Mouse (Mus musculus) lung, embryonic 14.5 days (tissue): Measurements from ENCODE around the gene Dchs2. TPM values are rescaled to one million over a fixed set of nuclear protein-coding genes. Genes with fewer than 3 reads are reported as not detected.

Experiments used
- ATAC-seq: fragments of 200-750 bp; cut with Nextera tagmentation; 2 replicates; pipeline ENCODE4 v1.8.0; 2017; ENCODE audit warnings: mild to moderate bottlenecking, moderate TSS enrichment, moderate library complexity; ENCODE audit not compliant: insufficient read depth
- DNase-seq: peaks from one replicate; pipeline ENCODE4 v3.0.0-alpha.2; 2015
- H3K27ac ChIP-seq: fragments of 300-500 bp; sonication (generic); 2 replicates; pipeline ENCODE4 v1.5.1; 2014; ENCODE audit warnings: low read depth, mild to moderate bottlenecking, moderate library complexity
- H3K27me3 ChIP-seq: fragments of 300-500 bp; sonication (generic); 2 replicates; pipeline ENCODE4 v1.6.1; 2014; ENCODE audit warnings: low read length, control low read depth; ENCODE audit not compliant: insufficient read depth
- H3K36me3 ChIP-seq: fragments of 300-500 bp; sonication (generic); 2 replicates; pipeline ENCODE4 v1.6.1; 2014; ENCODE audit warnings: control low read depth; ENCODE audit not compliant: insufficient read depth
- H3K4me1 ChIP-seq: fragments of 300-500 bp; sonication (generic); 2 replicates; pipeline ENCODE4 v1.6.1; 2014; ENCODE audit warnings: antibody characterized with exemption, control low read depth; ENCODE audit not compliant: insufficient read depth
- H3K4me2 ChIP-seq: fragments of 300-500 bp; sonication (generic); 2 replicates; pipeline ENCODE4 v1.6.1; 2014; ENCODE audit warnings: mild to moderate bottlenecking
- H3K4me3 ChIP-seq: fragments of 300-500 bp; sonication (generic); 2 replicates; pipeline ENCODE4 v1.5.1; 2014; ENCODE audit warnings: low read depth, low read length
- H3K9ac ChIP-seq: fragments of 300-500 bp; sonication (generic); 2 replicates; pipeline ENCODE4 v1.6.1; 2014
- H3K9me3 ChIP-seq: fragments of 300-500 bp; sonication (generic); 2 replicates; pipeline ENCODE4 v1.6.1; 2016; ENCODE audit warnings: low read depth, low read length, control low read depth
- CTCF ChIP-seq: IDR thresholded peaks from 2 replicates; pipeline ENCODE4 v1.5.1; 2016; ENCODE audit warnings: antibody characterized with exemption, low read depth
- WGBS: fragments of 180-500 bp; shearing (Covaris S2); extraction: QIAGEN DNeasy Blood & Tissue Kit; methylation state at CpG from one replicate; pipeline ENCODE4 v1.1.7; 2014; 5-methylcytosine and 5-hydroxymethylcytosine counted together
- polyA plus RNA-seq: library from polyadenylated mRNA; unstranded; fragments of >200 nt; fragmentation: Nextera tagmentation; extraction: Ambion mirVana; gene quantifications from 2 replicates; pipeline ENCODE4 v1.2.1, GENCODE M21; 2014

Gene Dchs2
- polyA plus RNA-seq, 1 experiment from 2014 or later, result 0.28 TPM

- no peaks in the 10 kb centered on the region for H3K9me3 ChIP-seq
- H3K4me1 ChIP-seq, result no peaks in the 10 kb centered on the region
- H3K9ac ChIP-seq, result no peak overlapping the region
- no peaks in the 10 kb centered on the region for H3K27me3 ChIP-seq
- WGBS, result 69% methylated on average over 5 of the region's 5 CpGs
- no peak overlapping the region for H3K27ac ChIP-seq
- no peak overlapping the region for H3K4me3 ChIP-seq
- no peak for ATAC-seq
- no peak overlapping the region for H3K4me2 ChIP-seq
- peak; percentile 65 for DNase-seq
- H3K36me3 ChIP-seq, result no peaks in the 10 kb centered on the region
- TF ChIP-seq CTCF, result peak; percentile 74
Observed at GRCm38 (mm10) chr3:83303876-83304275, 176.1 kb downstream of the Dchs2 start.

- Histone ChIP-seq H3K27me3 (no peaks in the 10 kb centered on the region), H3K9me3 (no peaks in the 10 kb centered on the region), H3K4me3 (no peak overlapping the region), H3K9ac (no peak overlapping the region), H3K4me1 (no peaks in the 10 kb centered on the region), H3K36me3 (no peaks in the 10 kb centered on the region), H3K27ac (no peak overlapping the region), H3K4me2 (no peak overlapping the region)
- WGBS, result 72% methylated on average over 3 of the region's 3 CpGs
- DNase-seq (no peak), ATAC-seq (no peak)
- TF ChIP-seq CTCF, result no peak
Observed at GRCm38 (mm10) chr3:83345928-83346327, 218.2 kb downstream of the Dchs2 start.

DNA sequence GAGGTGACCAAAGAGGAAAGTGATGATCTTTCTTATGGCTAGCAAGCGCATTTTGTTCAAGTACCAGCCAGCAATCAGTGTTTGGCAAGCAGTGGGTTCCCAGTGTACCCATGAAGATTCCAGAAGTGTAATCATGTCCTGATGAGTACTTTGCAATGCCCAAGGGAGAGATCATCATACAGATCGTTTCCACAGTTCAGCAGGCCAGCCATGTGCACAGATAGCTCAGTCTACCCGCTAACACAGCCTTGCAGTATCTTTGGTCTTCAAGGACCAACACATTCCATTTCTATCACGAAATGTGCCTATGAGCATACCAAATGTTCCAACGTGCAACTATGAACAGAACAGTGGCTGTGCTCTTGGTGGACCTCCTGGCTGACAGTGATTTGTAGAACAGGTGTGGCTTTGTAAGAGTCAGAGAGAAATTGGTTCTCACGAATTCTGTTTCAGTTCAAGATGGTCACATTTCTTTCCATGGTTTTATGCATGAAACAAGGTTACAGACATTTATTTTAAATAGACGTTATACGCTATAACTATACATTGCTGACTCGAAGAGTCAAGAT is 240.8 kb downstream of the Dchs2 start:
- Histone ChIP-seq H3K27ac (no peak overlapping the region), H3K27me3 (no peaks in the 10 kb centered on the region)
- WGBS, result 80% methylated on average over 9 of the region's 9 CpGs

GRCm38 (mm10) chr3:83369871-83370270 is 242.1 kb downstream of the Dchs2 start:
- DNase-seq (no peak), ATAC-seq (no peak)
- H3K27me3 ChIP-seq, result no peaks in the 10 kb centered on the region
- WGBS, result 89% methylated on average over 2 of the region's 2 CpGs
- no peak overlapping the region for H3K4me2 ChIP-seq
- H3K36me3 ChIP-seq, result no peaks in the 10 kb centered on the region
- no peak overlapping the region for H3K27ac ChIP-seq
- no peak overlapping the region for H3K4me3 ChIP-seq
- no peak for TF ChIP-seq CTCF
- no peak overlapping the region for H3K9ac ChIP-seq
- no peaks in the 10 kb centered on the region for H3K4me1 ChIP-seq
- no peaks in the 10 kb centered on the region for H3K9me3 ChIP-seq

More for the DNA sequence above, 240.8 kb downstream of the Dchs2 start:
- Histone ChIP-seq H3K4me1 (no peaks in the 10 kb centered on the region), H3K9ac (no peak overlapping the region), H3K4me2 (no peak overlapping the region), H3K9me3 (no peaks in the 10 kb centered on the region), H3K4me3 (no peak overlapping the region), H3K36me3 (no peaks in the 10 kb centered on the region)
- ATAC-seq (no peak), DNase-seq (no peak)
- TF ChIP-seq CTCF, result no peak

DNA sequence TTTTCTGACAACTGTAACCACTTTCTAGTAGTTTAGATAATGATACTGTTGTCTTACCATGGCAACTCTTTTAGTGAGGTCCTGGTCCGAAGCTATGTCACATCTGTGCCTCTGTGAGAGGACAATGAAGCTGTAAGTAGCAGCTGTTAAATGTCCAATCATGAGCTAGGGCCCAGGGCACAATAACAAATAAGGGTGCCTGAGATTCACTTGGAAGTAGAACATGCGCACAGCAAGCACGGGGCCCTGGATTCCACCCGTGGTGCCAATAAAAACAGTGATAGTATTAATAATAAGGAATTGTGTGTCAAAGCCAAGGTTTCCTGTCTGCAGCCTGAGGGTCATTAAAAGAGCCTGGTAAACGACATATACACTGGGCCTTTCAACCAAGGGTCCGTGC is 246.6 kb downstream of the Dchs2 start:
- Histone ChIP-seq H3K4me1 (no peaks in the 10 kb centered on the region), H3K36me3 (no peaks in the 10 kb centered on the region), H3K4me2 (no peak overlapping the region), H3K27me3 (no peaks in the 10 kb centered on the region), H3K27ac (no peak overlapping the region), H3K9me3 (no peaks in the 10 kb centered on the region), H3K4me3 (no peak overlapping the region), H3K9ac (no peak overlapping the region)
- ATAC-seq (no peak), DNase-seq (peak; percentile 4)
- no peak for TF ChIP-seq CTCF
- 40% methylated on average over 6 of the region's 6 CpGs for WGBS

GRCm38 (mm10) chr3:83376834-83377233 is 249.1 kb downstream of the Dchs2 start:
- ATAC-seq (no peak), DNase-seq (no peak)
- no peak overlapping the region for H3K4me3 ChIP-seq
- no peak overlapping the region for H3K9ac ChIP-seq
- H3K36me3 ChIP-seq, result no peaks in the 10 kb centered on the region
- H3K4me2 ChIP-seq, result no peak overlapping the region
- H3K4me1 ChIP-seq, result no peaks in the 10 kb centered on the region
- 90% methylated on average over 6 of the region's 6 CpGs for WGBS
- H3K9me3 ChIP-seq, result no peaks in the 10 kb centered on the region
- no peak for TF ChIP-seq CTCF
- no peaks in the 10 kb centered on the region for H3K27me3 ChIP-seq
- no peak overlapping the region for H3K27ac ChIP-seq

Other genes with a start within 250 kb of the Dchs2 start
- gene Lrat, start 224.0 kb upstream of the Dchs2 start, polyA plus RNA-seq, result 0.46 and 1.0 TPM in 2 replicates
- not detected in 2 replicates for gene Fgg, start 120.2 kb upstream of the Dchs2 start, polyA plus RNA-seq
- gene Fga, start 101.9 kb upstream of the Dchs2 start, polyA plus RNA-seq, result 0.11 and 0.20 TPM in 2 replicates
- 0.09 TPM in 2 replicates for gene Fgb, start 78.1 kb upstream of the Dchs2 start, polyA plus RNA-seq
- 114 and 115 TPM in 2 replicates for gene Plrg1, start 72.4 kb upstream of the Dchs2 start, polyA plus RNA-seq